In the genomic region with DNA sequence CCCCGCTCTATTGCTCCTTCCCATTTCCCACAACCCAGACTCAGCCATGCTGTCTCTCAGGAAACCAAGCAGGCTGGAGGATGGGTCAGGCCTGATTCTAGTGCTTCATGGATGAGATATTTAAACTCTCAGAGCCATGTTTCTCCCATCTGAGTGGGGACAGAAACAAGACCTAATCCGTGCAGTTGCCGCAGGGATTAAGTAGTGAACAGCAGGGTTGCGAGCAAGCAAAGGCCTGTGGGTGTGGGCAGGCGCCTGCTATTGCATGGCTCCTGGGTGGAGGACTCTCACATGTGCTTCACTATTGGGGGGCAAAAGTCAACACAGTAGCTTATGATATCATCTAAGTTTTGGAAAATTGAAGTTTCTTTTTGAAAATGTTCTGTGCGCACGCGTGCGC, we compare ENCODE assay signal across 16 mouse cellular contexts. TPM values are rescaled to one million over a fixed set of nuclear protein-coding genes. Genes with fewer than 3 reads are reported as not detected.
A peak's percentile ranks its signal among the peaks of the same experiment; 100 is the strongest.
DNase-seq lines count a peak whose midpoint lies in the region; ATAC-seq and TF ChIP-seq lines count a peak whose summit lies in the region.
"Had no signal": no experiment of that assay in that cellular context is flagged by ENCODE, and none has a peak within 500 bp of the region (broad histone marks: within the 10 kb centered on the region; RNA-seq: fewer than 3 reads in every experiment).

No protein-coding gene starts in this region.

- H3K4me2 ChIP-seq in midbrain, postnatal 0 days (ENCODE audit: low read depth, low read length, poor library complexity, severe bottlenecking): no peak overlapping the region
- no peak overlapping the region for H3K4me2 ChIP-seq in embryonic facial prominence, embryonic 13.5 days
- H3K4me2 ChIP-seq in limb, embryonic 13.5 days (replicated peaks): no peak overlapping the region
- no peak overlapping the region for H3K4me2 ChIP-seq in heart, embryonic 12.5 days
- H3K4me2 ChIP-seq: heart, embryonic 13.5 days; midbrain, embryonic 13.5 days had no signal

- no peak overlapping the region for H3K9ac ChIP-seq in midbrain, postnatal 0 days (replicated peaks; ENCODE audit: low read length, poor library complexity, severe bottlenecking)
- H3K9ac ChIP-seq in embryonic facial prominence, embryonic 13.5 days: no peak overlapping the region
- H3K9ac ChIP-seq in limb, embryonic 13.5 days: no peak overlapping the region
- no peak overlapping the region for H3K9ac ChIP-seq in heart, embryonic 12.5 days
- H3K9ac ChIP-seq: heart, embryonic 13.5 days had no signal

- no peaks in the 10 kb centered on the region for H3K27me3 ChIP-seq in midbrain, embryonic 10.5 days (ENCODE audit: low read depth, poor library complexity, severe bottlenecking)
- no peaks in the 10 kb centered on the region for H3K27me3 ChIP-seq in midbrain, postnatal 0 days (ENCODE audit: insufficient read depth, low read length)
- H3K27me3 ChIP-seq in embryonic facial prominence, embryonic 13.5 days: no peaks in the 10 kb centered on the region
- no peaks in the 10 kb centered on the region for H3K27me3 ChIP-seq in limb, embryonic 13.5 days
- H3K27me3 ChIP-seq in heart, embryonic 12.5 days (replicated peaks): no peaks in the 10 kb centered on the region
- H3K27me3 ChIP-seq: heart, embryonic 13.5 days; midbrain, embryonic 13.5 days had no signal

- H3K27ac ChIP-seq in midbrain, embryonic 10.5 days (replicated peaks): peak overlapping the region; percentile 74
- H3K27ac ChIP-seq in midbrain, postnatal 0 days (ENCODE audit: low read depth, low read length): no peak overlapping the region
- H3K27ac ChIP-seq in embryonic facial prominence, embryonic 13.5 days: peak overlapping the region; percentile 93
- 0 out of 2 replicates have a peak overlapping the region, but pooled peaks have one; percentile 81 for H3K27ac ChIP-seq in limb, embryonic 13.5 days
- H3K27ac ChIP-seq in heart, embryonic 12.5 days (ENCODE audit: poor library complexity, severe bottlenecking): no peak overlapping the region
- H3K27ac ChIP-seq: heart, embryonic 13.5 days; kidney, postnatal 0 days; left cerebral cortex, adult 2 months had no signal

- WGBS in midbrain, embryonic 10.5 days: 72% methylated on average over 9 of the region's 9 CpGs
- 60% methylated on average over 9 of the region's 9 CpGs for WGBS in midbrain, postnatal 0 days
- 64% methylated on average over 9 of the region's 9 CpGs for WGBS in embryonic facial prominence, embryonic 13.5 days
- 79% methylated on average over 9 of the region's 9 CpGs for WGBS in limb, embryonic 13.5 days
- 93% methylated on average over 9 of the region's 9 CpGs for WGBS in heart, embryonic 12.5 days

- no peaks in the 10 kb centered on the region for H3K36me3 ChIP-seq in midbrain, embryonic 10.5 days
- no peaks in the 10 kb centered on the region for H3K36me3 ChIP-seq in midbrain, postnatal 0 days (ENCODE audit: insufficient read depth, low read length)
- H3K36me3 ChIP-seq in embryonic facial prominence, embryonic 13.5 days: no peaks in the 10 kb centered on the region
- no peaks in the 10 kb centered on the region for H3K36me3 ChIP-seq in limb, embryonic 13.5 days
- no peaks in the 10 kb centered on the region for H3K36me3 ChIP-seq in heart, embryonic 12.5 days
- H3K36me3 ChIP-seq: G1E; heart, embryonic 13.5 days; midbrain, embryonic 13.5 days had no signal

- DNase-seq in midbrain, embryonic 10.5 days (ENCODE audit: low spot score): no peak
- no peak for DNase-seq in midbrain, postnatal 0 days (ENCODE audit: low spot score)
- DNase-seq in brain, embryonic 14.5 days (ENCODE audit: low read depth): peak; percentile 23
- DNase-seq in frontal cortex, postnatal 25 days (ENCODE audit: low spot score in 2 of 2): no peak
- DNase-seq: cerebellum, adult 11 months; cerebellum, postnatal 14 days; lung, adult 18-20 months had no signal

- no peak for TF ChIP-seq CTCF in midbrain, postnatal 0 days (IDR thresholded peaks at IDR 0.05)
- TF ChIP-seq CTCF in brain, embryonic 14.5 days (IDR thresholded peaks at IDR 0.05; ENCODE audit: borderline replicate concordance, extremely low read depth, insufficient read depth, insufficient read length): no peak

- no peak for TF ChIP-seq POLR2A in brain, embryonic 14.5 days (IDR thresholded peaks at IDR 0.05; ENCODE audit: borderline replicate concordance, extremely low read depth, insufficient read depth, insufficient read length, poor library complexity, severe bottlenecking)

- no peaks in the 10 kb centered on the region for H3K9me3 ChIP-seq in midbrain, embryonic 10.5 days (replicated peaks)
- H3K9me3 ChIP-seq in midbrain, postnatal 0 days (ENCODE audit: low read length): no peaks in the 10 kb centered on the region
- H3K9me3 ChIP-seq in embryonic facial prominence, embryonic 13.5 days: no peaks in the 10 kb centered on the region
- no peaks in the 10 kb centered on the region for H3K9me3 ChIP-seq in limb, embryonic 13.5 days
- H3K9me3 ChIP-seq in heart, embryonic 12.5 days (replicated peaks): no peaks in the 10 kb centered on the region
- H3K9me3 ChIP-seq: G1E; heart, embryonic 13.5 days; midbrain, embryonic 13.5 days had no signal

- H3K4me1 ChIP-seq in midbrain, embryonic 10.5 days: peaks cover 34% of the 10 kb centered on the region
- H3K4me1 ChIP-seq in midbrain, postnatal 0 days (ENCODE audit: insufficient read depth, low read length): no peaks in the 10 kb centered on the region; the same call in 1 of the 2 replicates
- peaks cover 38% of the 10 kb centered on the region for H3K4me1 ChIP-seq in embryonic facial prominence, embryonic 13.5 days
- peaks cover 31% of the 10 kb centered on the region for H3K4me1 ChIP-seq in limb, embryonic 13.5 days
- H3K4me1 ChIP-seq in heart, embryonic 12.5 days (replicated peaks): peaks cover 22% of the 10 kb centered on the region

- no peak overlapping the region for H3K4me3 ChIP-seq in midbrain, embryonic 10.5 days
- no peak overlapping the region for H3K4me3 ChIP-seq in midbrain, postnatal 0 days (ENCODE audit: low read depth, low read length)
- H3K4me3 ChIP-seq in embryonic facial prominence, embryonic 13.5 days: no peak overlapping the region
- no peak overlapping the region for H3K4me3 ChIP-seq in limb, embryonic 13.5 days
- no peak overlapping the region for H3K4me3 ChIP-seq in heart, embryonic 12.5 days
- H3K4me3 ChIP-seq: heart, embryonic 13.5 days; left cerebral cortex, adult 2 months; midbrain, embryonic 13.5 days had no signal

- ATAC-seq in midbrain, postnatal 0 days (ENCODE audit: low FRiP score): no peak
- no peak for ATAC-seq in embryonic facial prominence, embryonic 13.5 days (ENCODE audit: insufficient number of reproducible peaks, insufficient read depth, low FRiP score, low TSS enrichment, low read depth)
- ATAC-seq in limb, embryonic 13.5 days (ENCODE audit: low FRiP score, low read depth): peak; percentile 35; the same call in 1 of the 2 replicates
- ATAC-seq in heart, embryonic 12.5 days (ENCODE audit: insufficient number of reproducible peaks, low FRiP score): no peak
- ATAC-seq: intestine, postnatal 0 days had no signal

RNA-seq across cellular contexts. Expression of a gene that starts 32.8 kb away (rescaled TPM):
- 21.9 and 28.2 TPM in 2 replicates for polyA plus RNA-seq in midbrain, embryonic 10.5 days (2016; fragmentation: Nextera tagmentation; extraction: Ambion mirVana)
- 4.8 and 10.8 TPM in 2 replicates for total RNA-seq in midbrain, postnatal 0 days (2014; rRNA removed)
- polyA plus RNA-seq in midbrain, postnatal 0 days (2015; fragmentation: Nextera tagmentation; extraction: Ambion mirVana): 14.5 and 16.9 TPM in 2 replicates
- polyA plus RNA-seq in brain, embryonic 14.5 days (2012; rRNA removed): 10.3 and 13.4 TPM in 2 replicates
- 50.4 and 50.8 TPM in 2 replicates for polyA plus RNA-seq in embryonic facial prominence, embryonic 13.5 days (2015; fragmentation: Nextera tagmentation; extraction: Ambion mirVana)
- 28.9 and 29.1 TPM in 2 replicates for polyA plus RNA-seq in limb, embryonic 13.5 days (2015; fragmentation: Nextera tagmentation; extraction: Ambion mirVana)
- polyA plus RNA-seq in heart, embryonic 12.5 days (2016; fragmentation: Nextera tagmentation; extraction: Ambion mirVana): 9.0 and 10.0 TPM in 2 replicates
- polyA plus RNA-seq: G1E had no signal

Comparison
In these comparisons a context has a peak if more than half of its experiments do, and no peak if none do; other contexts are left out.
1. H3K27ac ChIP-seq: peak in midbrain, embryonic 10.5 days (single experiment), embryonic facial prominence, embryonic 13.5 days (single experiment) and limb, embryonic 13.5 days (single experiment); none in midbrain, postnatal 0 days (single experiment) and heart, embryonic 12.5 days (single experiment).